Mouse (Mus musculus) intestine, postnatal 0 days (tissue): ENCODE data around the gene Ddx19a. TPM values are rescaled to one million over a fixed set of nuclear protein-coding genes. Genes with fewer than 3 reads are reported as not detected.

Source experiments
- ATAC-seq: fragments of 200-750 bp; cut with Nextera tagmentation; 2 replicates; pipeline ENCODE4 v1.8.0; 2017; ENCODE audit warnings: mild to moderate bottlenecking, moderate TSS enrichment, moderate library complexity
- H3K27ac ChIP-seq: fragments of 300-500 bp; sonication (generic); 2 replicates; pipeline ENCODE4 v1.5.1; 2014; ENCODE audit warnings: mild to moderate bottlenecking, low read depth, low read length, moderate library complexity
- H3K27me3 ChIP-seq: fragments of 300-500 bp; sonication (generic); replicated peaks from 2 replicates; pipeline ENCODE4 v1.6.1; 2014; ENCODE audit warnings: low read length, mixed read lengths; ENCODE audit not compliant: control insufficient read depth, insufficient read depth
- H3K36me3 ChIP-seq: fragments of 300-500 bp; sonication (generic); 2 replicates; pipeline ENCODE4 v1.6.1; 2014; ENCODE audit warnings: mild to moderate bottlenecking, moderate library complexity; ENCODE audit not compliant: control insufficient read depth, insufficient read depth
- H3K4me1 ChIP-seq: fragments of 300-500 bp; sonication (generic); replicated peaks from 2 replicates; pipeline ENCODE4 v1.6.1; 2014; ENCODE audit warnings: antibody characterized with exemption, low read length, mixed read lengths; ENCODE audit not compliant: control insufficient read depth, insufficient read depth
- H3K4me2 ChIP-seq: fragments of 300-500 bp; sonication (generic); replicated peaks from 2 replicates; pipeline ENCODE4 v1.6.1; 2014; ENCODE audit warnings: low read depth, mild to moderate bottlenecking, moderate library complexity
- H3K4me3 ChIP-seq: fragments of 300-500 bp; sonication (generic); 2 replicates; pipeline ENCODE4 v1.5.1; 2014; ENCODE audit warnings: low read depth, low read length
- H3K9ac ChIP-seq: fragments of 300-500 bp; sonication (generic); 2 replicates; pipeline ENCODE4 v1.6.1; 2014; ENCODE audit warnings: mild to moderate bottlenecking, low read depth, low read length
- H3K9me3 ChIP-seq: fragments of 300-500 bp; sonication (generic); 2 replicates; pipeline ENCODE4 v1.6.1; 2016; ENCODE audit warnings: mixed run types; ENCODE audit not compliant: control insufficient read depth
- CTCF ChIP-seq: sonication (generic); IDR thresholded peaks from 2 replicates; pipeline ENCODE4 v1.5.1; 2016; ENCODE audit warnings: low read depth, mild to moderate bottlenecking, control low read depth, antibody characterized with exemption, moderate library complexity
- WGBS: fragments of 180-500 bp; shearing (Covaris S2); extraction: QIAGEN DNeasy Blood & Tissue Kit; methylation state at CpG from one replicate; pipeline ENCODE4 v1.1.7; 2014; 5-methylcytosine and 5-hydroxymethylcytosine counted together
- polyA plus RNA-seq: library from polyadenylated mRNA; unstranded; fragments of >200 nt; fragmentation: Nextera tagmentation; extraction: Ambion mirVana; gene quantifications from 2 replicates; pipeline ENCODE4 v1.2.1, GENCODE M21; 2015

Gene Ddx19a
- polyA plus RNA-seq, 1 experiment from 2014 or later = 8.9 TPM

- H3K9me3 ChIP-seq = no peaks in the 10 kb centered on the region
- no peaks in the 10 kb centered on the region for H3K36me3 ChIP-seq
- ATAC-seq = no peak
- no peaks in the 10 kb centered on the region for H3K27me3 ChIP-seq
- no peak overlapping the region for H3K4me3 ChIP-seq
- no peak overlapping the region for H3K4me2 ChIP-seq
- 69% methylated on average over 8 of the region's 8 CpGs for WGBS
- H3K9ac ChIP-seq = no peak overlapping the region
- TF ChIP-seq CTCF = no peak
- H3K27ac ChIP-seq = no peak overlapping the region
- no peaks in the 10 kb centered on the region for H3K4me1 ChIP-seq
Observed at GRCm38 (mm10) chr8:110954776-110955175, 42.8 kb downstream of the Ddx19a start.

- Histone ChIP-seq H3K4me1 (no peaks in the 10 kb centered on the region), H3K9ac (no peak overlapping the region), H3K27me3 (no peaks in the 10 kb centered on the region), H3K9me3 (no peaks in the 10 kb centered on the region), H3K4me3 (no peak overlapping the region), H3K36me3 (no peaks in the 10 kb centered on the region), H3K4me2 (no peak overlapping the region), H3K27ac (no peak overlapping the region)
- 75% methylated on average over 17 of the region's 17 CpGs for WGBS
- no peak for ATAC-seq
- no peak for TF ChIP-seq CTCF
Observed at GRCm38 (mm10) chr8:110950065-110950484, 47.5 kb downstream of the Ddx19a start.

GRCm38 (mm10) chr8:110945716-110946115 is 51.9 kb downstream of the Ddx19a start:
- no peaks in the 10 kb centered on the region for H3K9me3 ChIP-seq
- WGBS = 77% methylated on average over 4 of the region's 4 CpGs
- no peak for TF ChIP-seq CTCF
- H3K4me3 ChIP-seq = no peak overlapping the region
- H3K27me3 ChIP-seq = no peaks in the 10 kb centered on the region
- H3K9ac ChIP-seq = no peak overlapping the region
- no peaks in the 10 kb centered on the region for H3K36me3 ChIP-seq
- no peak for ATAC-seq
- H3K4me2 ChIP-seq = no peak overlapping the region
- H3K27ac ChIP-seq = no peak overlapping the region
- H3K4me1 ChIP-seq = no peaks in the 10 kb centered on the region

GRCm38 (mm10) chr8:110944276-110944876 is 53.2 kb downstream of the Ddx19a start:
- 81% methylated on average over 7 of the region's 7 CpGs for WGBS
- no peak overlapping the region for H3K27ac ChIP-seq
- ATAC-seq = no peak
- H3K9me3 ChIP-seq = no peaks in the 10 kb centered on the region
- H3K27me3 ChIP-seq = no peaks in the 10 kb centered on the region
- no peak overlapping the region for H3K4me2 ChIP-seq
- no peak for TF ChIP-seq CTCF
- H3K4me3 ChIP-seq = no peak overlapping the region
- no peak overlapping the region for H3K9ac ChIP-seq
- H3K4me1 ChIP-seq = no peaks in the 10 kb centered on the region
- no peaks in the 10 kb centered on the region for H3K36me3 ChIP-seq

- Histone ChIP-seq H3K27ac (0 out of 2 replicates have a peak overlapping the region, but pooled peaks have one; percentile 3), H3K9me3 (no peaks in the 10 kb centered on the region), H3K4me3 (no peak overlapping the region), H3K27me3 (no peaks in the 10 kb centered on the region), H3K4me1 (0 out of 2 replicates have a peak, but pooled peaks cover 2% of the 10 kb centered on the region), H3K36me3 (no peaks in the 10 kb centered on the region), H3K4me2 (no peak overlapping the region), H3K9ac (no peak overlapping the region)
- WGBS = 59% methylated on average over 10 of the region's 10 CpGs
- 0 out of 2 replicates have a peak, but pooled peaks have one; percentile 33 for ATAC-seq
- TF ChIP-seq CTCF = no peak
Observed at GRCm38 (mm10) chr8:110941453-110941948, 56.1 kb downstream of the Ddx19a start.

GRCm38 (mm10) chr8:110940682-110941452 is 56.7 kb downstream of the Ddx19a start:
- H3K4me1 ChIP-seq = 0 out of 2 replicates have a peak, but pooled peaks cover 2% of the 10 kb centered on the region

More at GRCm38 (mm10) chr8:110940682-110941452, 56.7 kb downstream of the Ddx19a start:
- no peaks in the 10 kb centered on the region for H3K9me3 ChIP-seq
- 78% methylated on average over 15 of the region's 15 CpGs for WGBS
- ATAC-seq = no peak
- H3K27ac ChIP-seq = 0 out of 2 replicates have a peak overlapping the region, but pooled peaks have one; percentile 3
- H3K36me3 ChIP-seq = no peaks in the 10 kb centered on the region
- H3K4me3 ChIP-seq = no peak overlapping the region
- no peak overlapping the region for H3K9ac ChIP-seq
- no peak for TF ChIP-seq CTCF
- H3K27me3 ChIP-seq = no peaks in the 10 kb centered on the region
- no peak overlapping the region for H3K4me2 ChIP-seq
